ENCODE assay signal across 8 mouse cellular contexts in the genomic region with DNA sequence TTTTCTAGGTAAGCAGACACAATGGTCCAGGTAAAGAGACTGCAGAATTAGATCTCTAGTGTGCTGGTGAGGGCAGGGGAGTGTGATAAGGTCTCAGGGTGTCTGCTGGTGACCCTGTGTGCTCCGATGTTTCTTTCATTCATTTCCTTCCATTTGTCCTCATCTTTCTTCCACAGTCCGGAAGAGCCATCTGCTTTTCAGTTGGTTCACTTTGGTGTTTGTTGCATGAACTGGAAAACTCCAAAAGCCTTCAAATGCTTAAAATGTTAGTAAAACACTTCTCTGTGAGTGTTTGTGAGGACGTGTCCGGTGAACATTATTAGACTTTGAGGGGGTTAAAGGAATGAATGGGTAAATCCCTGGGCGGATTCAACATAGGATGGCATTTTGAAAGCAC. TPM values are rescaled to one million over a fixed set of nuclear protein-coding genes. Genes with fewer than 3 reads are reported as not detected.
DNase-seq lines count a peak whose midpoint lies in the region; ATAC-seq and TF ChIP-seq lines count a peak whose summit lies in the region.

No protein-coding gene starts in this region.

- no peak for ATAC-seq in heart, embryonic 12.5 days (ENCODE audit: insufficient number of reproducible peaks, low FRiP score)
- ATAC-seq in forebrain, postnatal 0 days, result no peak

- TF ChIP-seq EP300 in MEL (IDR thresholded peaks at IDR 0.05; ENCODE audit: low read depth in 1 of 2, low read length in 2 of 2), result no peak

- no peaks in the 10 kb centered on the region for H3K9me3 ChIP-seq in heart, embryonic 12.5 days (replicated peaks)
- no peaks in the 10 kb centered on the region for H3K9me3 ChIP-seq in MEL (replicated peaks; ENCODE audit: insufficient read depth, low read length)
- H3K9me3 ChIP-seq in forebrain, postnatal 0 days (ENCODE audit: low read length), result no peaks in the 10 kb centered on the region
- H3K9me3 ChIP-seq in midbrain, embryonic 10.5 days (replicated peaks), result no peaks in the 10 kb centered on the region

- no peak for TF ChIP-seq POLR2A in MEL (IDR thresholded peaks at IDR 0.05; ENCODE audit: control insufficient read depth in 1 of 2, insufficient read depth in 1 of 2, low read depth in 1 of 2, low read length in 2 of 2, poor library complexity in 1 of 2)

- no peak overlapping the region for H3K27ac ChIP-seq in heart, embryonic 12.5 days (ENCODE audit: poor library complexity, severe bottlenecking)
- no peak overlapping the region for H3K27ac ChIP-seq in MEL (ENCODE audit: control insufficient read depth, low read depth, low read length)
- H3K27ac ChIP-seq in forebrain, postnatal 0 days (ENCODE audit: low read depth, low read length), result peak overlapping the region; percentile 95
- H3K27ac ChIP-seq in midbrain, embryonic 10.5 days (replicated peaks), result no peak overlapping the region

- WGBS in heart, embryonic 12.5 days, result 41% methylated on average over 5 of the region's 5 CpGs
- WGBS in forebrain, postnatal 0 days, result 37% methylated on average over 5 of the region's 5 CpGs
- WGBS in midbrain, embryonic 10.5 days, result 47% methylated on average over 5 of the region's 5 CpGs

- no peaks in the 10 kb centered on the region for H3K79me2 ChIP-seq in MEL (ENCODE audit: control insufficient read depth, insufficient read depth, low read length, poor library complexity)

- H3K27me3 ChIP-seq in heart, embryonic 12.5 days (replicated peaks), result no peaks in the 10 kb centered on the region
- no peaks in the 10 kb centered on the region; a peak in 1 of 4 replicates for H3K27me3 ChIP-seq in MEL (ENCODE audit: control insufficient read depth in 1 of 2, insufficient read depth in 2 of 2, low read length in 2 of 2)
- H3K27me3 ChIP-seq in forebrain, postnatal 0 days (ENCODE audit: insufficient read depth, low read length), result no peaks in the 10 kb centered on the region
- no peaks in the 10 kb centered on the region for H3K27me3 ChIP-seq in midbrain, embryonic 10.5 days (ENCODE audit: low read depth, poor library complexity, severe bottlenecking)

- H3K4me1 ChIP-seq in heart, embryonic 12.5 days (replicated peaks), result peaks cover 3% of the 10 kb centered on the region
- H3K4me1 ChIP-seq in MEL (ENCODE audit: control insufficient read depth in 1 of 2, insufficient read depth in 2 of 2, low read length in 2 of 2), result peaks cover 0 to 10% of the 10 kb centered on the region in 2 experiments; a peak in 2 of 4 replicates
- H3K4me1 ChIP-seq in forebrain, postnatal 0 days (ENCODE audit: insufficient read depth), result no peaks in the 10 kb centered on the region
- H3K4me1 ChIP-seq in midbrain, embryonic 10.5 days, result peaks cover 12% of the 10 kb centered on the region

- peak overlapping the region; percentile 62 for H3K4me2 ChIP-seq in heart, embryonic 12.5 days
- peak overlapping the region; percentile 45 for H3K4me2 ChIP-seq in forebrain, postnatal 0 days (ENCODE audit: low read depth)

- TF ChIP-seq CTCF in MEL (IDR thresholded peaks at IDR 0.05 in 2 of 3, conservative IDR thresholded peaks at IDR 0.05 in 1 of 3; ENCODE audit: control insufficient read depth in 1 of 3, insufficient read depth in 1 of 3, low read depth in 2 of 3, low read length in 3 of 3, poor library complexity in 1 of 3, severe bottlenecking in 1 of 3), result no peak; a peak in 1 of 6 replicates
- no peak for TF ChIP-seq CTCF in forebrain, postnatal 0 days (IDR thresholded peaks at IDR 0.05; ENCODE audit: low read depth)

- no peak for TF ChIP-seq RAD21 in MEL (IDR thresholded peaks at IDR 0.05; ENCODE audit: low read depth, low read length)

- H3K9ac ChIP-seq in heart, embryonic 12.5 days, result peak overlapping the region; percentile 65; the same call in 1 of the 2 replicates
- H3K9ac ChIP-seq in MEL (ENCODE audit: control insufficient read depth, low read depth, low read length, poor library complexity, severe bottlenecking), result peak overlapping the region; percentile 49
- peak overlapping the region; percentile 89 for H3K9ac ChIP-seq in forebrain, postnatal 0 days

- peak overlapping the region; percentile 71 for H3K4me3 ChIP-seq in heart, embryonic 12.5 days
- peak overlapping the region; percentile 68 to 85; a peak in 3 of 4 replicates for H3K4me3 ChIP-seq in MEL (ENCODE audit: control insufficient read depth in 1 of 2, insufficient read depth in 1 of 2, low read depth in 2 of 2, low read length in 2 of 2)
- H3K4me3 ChIP-seq in forebrain, postnatal 0 days (ENCODE audit: low read depth, low read length), result peak overlapping the region; percentile 51
- H3K4me3 ChIP-seq in midbrain, embryonic 10.5 days, result peak overlapping the region; percentile 64

- DNase-seq in heart, postnatal 4 days, result no peak
- DNase-seq in MEL (ENCODE audit: low read depth, low spot score) (no peak), adipocyte (ENCODE audit: low spot score) (no peak)
- DNase-seq in forebrain, postnatal 0 days, result peak; percentile 74
- no peak for DNase-seq in midbrain, embryonic 10.5 days (ENCODE audit: low spot score)
- DNase-seq in adrenal gland, postnatal 25 days, result no peak
- no peak for DNase-seq in left cerebral cortex, adult 9 months (ENCODE audit: low spot score in 2 of 2)

- no peaks in the 10 kb centered on the region for H3K36me3 ChIP-seq in heart, embryonic 12.5 days
- peaks cover 0 to 6% of the 10 kb centered on the region in 2 experiments; a peak in 2 of 4 replicates for H3K36me3 ChIP-seq in MEL (ENCODE audit: control insufficient read depth in 1 of 2, insufficient read depth in 2 of 2, low read length in 2 of 2)
- no peaks in the 10 kb centered on the region for H3K36me3 ChIP-seq in forebrain, postnatal 0 days (ENCODE audit: insufficient read depth)
- no peaks in the 10 kb centered on the region for H3K36me3 ChIP-seq in midbrain, embryonic 10.5 days

TF ChIP-seq in MEL, 35 proteins besides CTCF, POLR2A, EP300 and RAD21:
- TF ChIP-seq RCOR1 (IDR thresholded peaks at IDR 0.05; ENCODE audit: low read depth, low read length) (no peak), TBP (IDR thresholded peaks at IDR 0.05; ENCODE audit: low read depth, low read length) (no peak)
TF ChIP-seq in MEL: peak in this region for 0.

RNA-seq across cellular contexts. Expression of a gene that starts 27.9 kb away (rescaled TPM):
- polyA plus RNA-seq in heart, embryonic 12.5 days (2016; fragmentation: Nextera tagmentation; extraction: Ambion mirVana), result not detected in 2 replicates
- not detected for total RNA-seq in heart, postnatal 4 days (2021)
- not detected in 2 replicates for total RNA-seq in MEL (2012; rRNA removed)
- not detected for polyA plus RNA-seq in MEL (2012; ENCODE audit: insufficient read depth in 1 of 2, insufficient read length in 2 of 2, low read depth in 1 of 2, low replicate concordance in 2 of 2, missing spikeins in 1 of 2)
- 0.08 and 0.24 TPM in 2 replicates for total RNA-seq in forebrain, postnatal 0 days (2014; rRNA removed)
- 0.24 TPM in 1 of 2 replicates, not detected in the other for polyA plus RNA-seq in forebrain, postnatal 0 days (2015; fragmentation: Nextera tagmentation; extraction: Ambion mirVana)
- polyA plus RNA-seq in midbrain, embryonic 10.5 days (2016; fragmentation: Nextera tagmentation; extraction: Ambion mirVana), result not detected in 2 replicates
- total RNA-seq in adrenal gland, postnatal 25 days (2021), result not detected in 2 replicates

RNA-seq across cellular contexts. Expression of a gene that starts 38.3 kb away (rescaled TPM):
- polyA plus RNA-seq in heart, embryonic 12.5 days (2016; fragmentation: Nextera tagmentation; extraction: Ambion mirVana), result not detected in 2 replicates
- total RNA-seq in heart, postnatal 4 days (2021), result not detected
- total RNA-seq in MEL (2012; rRNA removed), result not detected in 2 replicates
- polyA plus RNA-seq in MEL (2012; ENCODE audit: insufficient read depth in 1 of 2, insufficient read length in 2 of 2, low read depth in 1 of 2, low replicate concordance in 2 of 2, missing spikeins in 1 of 2), result not detected
- not detected in 2 replicates for total RNA-seq in forebrain, postnatal 0 days (2014; rRNA removed)
- 0.42 and 0.62 TPM in 2 replicates for polyA plus RNA-seq in forebrain, postnatal 0 days (2015; fragmentation: Nextera tagmentation; extraction: Ambion mirVana)
- not detected in 2 replicates for polyA plus RNA-seq in midbrain, embryonic 10.5 days (2016; fragmentation: Nextera tagmentation; extraction: Ambion mirVana)
- total RNA-seq in adrenal gland, postnatal 25 days (2021), result not detected in 2 replicates
